Mouse (Mus musculus) midbrain, embryonic 10.5 days (tissue): ENCODE data around the gene Krt82. TPM values are rescaled to one million over a fixed set of nuclear protein-coding genes. Genes with fewer than 3 reads are reported as not detected.

ENCODE experiments used
- DNase-seq: peaks from one replicate; pipeline ENCODE4 v3.0.0-alpha.2; 2017; ENCODE audit warnings: low spot score
- H3K27ac ChIP-seq: fragments of 300-500 bp; sonication (generic); replicated peaks from 2 replicates; pipeline ENCODE4 v1.5.1; 2016; ENCODE audit warnings: mild to moderate bottlenecking
- H3K27me3 ChIP-seq: fragments of 300-500 bp; sonication (generic); 2 replicates; pipeline ENCODE4 v1.6.1; 2016; ENCODE audit warnings: low read depth, mild to moderate bottlenecking; ENCODE audit not compliant: poor library complexity, severe bottlenecking
- H3K36me3 ChIP-seq: fragments of 300-500 bp; sonication (generic); 2 replicates; pipeline ENCODE4 v1.6.1; 2016; ENCODE audit warnings: mild to moderate bottlenecking, moderate library complexity
- H3K4me1 ChIP-seq: fragments of 300-500 bp; sonication (generic); 2 replicates; pipeline ENCODE4 v1.6.1; 2016
- H3K4me3 ChIP-seq: fragments of 300-500 bp; sonication (generic); 2 replicates; pipeline ENCODE4 v1.5.1; 2016; ENCODE audit warnings: mild to moderate bottlenecking, moderate library complexity
- H3K9me3 ChIP-seq: fragments of 300-500 bp; sonication (generic); replicated peaks from 2 replicates; pipeline ENCODE4 v1.6.1; 2016; ENCODE audit warnings: mild to moderate bottlenecking
- WGBS: fragments of 180-500 bp; shearing (Covaris S2); methylation state at CpG from one replicate; pipeline ENCODE4 v1.1.7; 2016; 5-methylcytosine and 5-hydroxymethylcytosine counted together
- polyA plus RNA-seq: library from polyadenylated mRNA; unstranded; fragments of >200 nt; fragmentation: Nextera tagmentation; extraction: Ambion mirVana; gene quantifications from 2 replicates; pipeline ENCODE4 v1.2.1, GENCODE M21; 2016

Krt82 gene
- not detected in 2 replicates for polyA plus RNA-seq

GRCm38 (mm10) chr15:101550567-101550966 is at the start of gene Krt82:
TSS of gene Krt82 (minus strand) at chr15:101550667.
- no peak within 1 kb of the TSS for H3K4me3 ChIP-seq
- no peaks in the 10 kb centered on the region for H3K36me3 ChIP-seq
- DNase-seq: no peak
- 81% methylated on average over 7 of the region's 7 CpGs for WGBS
- H3K9me3 ChIP-seq: no peaks in the 10 kb centered on the region
- H3K4me1 ChIP-seq: peaks cover 16% of the 10 kb centered on the region
- peaks cover 40% of the 10 kb centered on the region for H3K27me3 ChIP-seq
- H3K27ac ChIP-seq: no peak within 1 kb of the TSS

GRCm38 (mm10) chr15:101599123-101599522 is 48.7 kb upstream of the Krt82 start:
- H3K27me3 ChIP-seq: no peaks in the 10 kb centered on the region
- H3K36me3 ChIP-seq: no peaks in the 10 kb centered on the region
- no peak for DNase-seq
- H3K4me3 ChIP-seq: no peak overlapping the region
- no peak overlapping the region for H3K27ac ChIP-seq
- WGBS: 78% methylated on average over 6 of the region's 6 CpGs
- no peaks in the 10 kb centered on the region for H3K9me3 ChIP-seq
- H3K4me1 ChIP-seq: no peaks in the 10 kb centered on the region

DNA sequence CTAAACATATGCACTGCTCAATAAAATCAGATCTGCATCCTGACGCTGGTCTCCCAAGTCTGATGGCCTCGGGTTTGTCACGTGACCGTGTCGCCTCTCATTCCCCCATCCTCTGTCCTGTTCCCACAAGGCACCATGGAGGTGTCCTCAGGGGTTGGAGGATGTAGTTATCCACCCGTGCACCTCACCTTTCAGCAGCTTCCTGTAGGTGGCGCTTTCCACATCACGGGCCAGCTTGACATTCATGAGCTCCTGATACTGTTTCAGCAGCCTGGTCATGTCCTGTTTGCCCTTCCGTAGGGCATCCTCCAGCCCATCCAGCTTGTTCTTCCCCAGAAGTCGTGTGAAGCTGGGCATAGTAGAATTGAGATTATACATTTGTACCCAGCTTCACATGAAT is 37.7 kb upstream of the Krt82 start:
- DNase-seq: no peak
- Histone ChIP-seq H3K4me1 (no peaks in the 10 kb centered on the region), H3K27me3 (no peaks in the 10 kb centered on the region), H3K36me3 (no peaks in the 10 kb centered on the region), H3K27ac (no peak overlapping the region), H3K4me3 (no peak overlapping the region), H3K9me3 (no peaks in the 10 kb centered on the region)
- 80% methylated on average over 10 of the region's 10 CpGs for WGBS

DNA sequence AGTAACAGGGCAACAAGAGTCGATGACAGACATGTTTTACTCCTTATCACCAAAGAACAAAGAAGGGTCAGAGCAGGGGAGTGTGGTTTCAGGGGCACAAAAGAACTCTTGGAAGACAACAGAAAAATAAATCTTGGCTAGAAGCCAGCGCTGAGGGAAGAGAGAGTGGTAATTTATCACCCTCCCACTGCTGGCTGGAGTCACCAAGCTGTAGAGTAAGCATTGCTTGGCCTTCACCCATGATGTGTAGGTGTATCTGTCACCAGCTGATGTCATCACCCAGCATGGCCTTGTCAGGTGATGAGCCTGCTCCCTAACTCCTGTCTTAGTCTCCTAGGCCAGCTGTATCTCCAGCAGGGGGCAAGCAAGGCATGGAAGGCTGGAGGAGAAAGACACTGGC is 34.0 kb upstream of the Krt82 start:
- 62% methylated on average over 2 of the region's 2 CpGs for whole genome bisulfite sequencing
- no peaks in the 10 kb centered on the region for H3K9me3 ChIP-seq
- H3K27ac ChIP-seq: no peak overlapping the region
- H3K36me3 ChIP-seq: no peaks in the 10 kb centered on the region
- H3K4me1 ChIP-seq: no peaks in the 10 kb centered on the region
- no peaks in the 10 kb centered on the region for H3K27me3 ChIP-seq
- DNase-seq: no peak
- H3K4me3 ChIP-seq: no peak overlapping the region

DNA sequence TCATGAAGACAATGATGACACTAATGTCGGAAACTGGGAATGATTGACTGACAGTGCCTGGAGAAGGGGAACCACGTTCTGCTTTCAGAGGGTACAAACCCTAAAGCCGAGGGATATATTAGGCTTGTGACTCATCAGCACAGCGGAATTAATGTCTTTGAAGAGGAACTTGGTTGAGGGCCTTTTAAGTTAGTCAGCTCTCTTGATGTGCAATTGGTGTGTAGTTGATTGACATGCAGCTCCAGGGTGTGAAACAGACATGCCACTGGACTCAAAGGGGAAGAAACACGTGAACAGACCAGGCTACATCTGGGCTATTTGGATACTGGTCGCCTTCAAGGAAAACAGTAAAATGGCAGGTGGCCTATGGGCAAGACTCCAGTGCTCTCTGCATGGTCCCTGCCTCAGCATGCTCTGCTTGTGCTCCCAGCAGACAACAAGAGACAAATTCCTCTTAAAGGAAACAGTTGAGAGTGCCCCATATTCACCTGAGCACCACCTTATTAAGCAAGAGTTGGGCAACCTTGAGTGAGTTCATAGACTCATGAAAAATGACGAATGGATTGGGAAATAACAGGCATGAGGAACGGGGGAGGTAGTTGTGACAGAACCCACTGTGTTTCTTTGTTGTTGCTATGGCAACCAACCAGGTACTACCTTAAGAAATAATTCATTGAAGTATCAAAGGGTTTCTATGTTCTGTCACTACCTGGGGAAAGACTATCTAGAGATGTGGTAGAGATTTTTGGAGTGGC is 32.9 kb upstream of the Krt82 start:
- Histone ChIP-seq H3K36me3 (no peaks in the 10 kb centered on the region), H3K27ac (no peak overlapping the region), H3K9me3 (no peaks in the 10 kb centered on the region), H3K4me3 (no peak overlapping the region), H3K27me3 (no peaks in the 10 kb centered on the region), H3K4me1 (no peaks in the 10 kb centered on the region)
- WGBS: 83% methylated on average over 8 of the region's 8 CpGs
- DNase-seq: no peak

DNA sequence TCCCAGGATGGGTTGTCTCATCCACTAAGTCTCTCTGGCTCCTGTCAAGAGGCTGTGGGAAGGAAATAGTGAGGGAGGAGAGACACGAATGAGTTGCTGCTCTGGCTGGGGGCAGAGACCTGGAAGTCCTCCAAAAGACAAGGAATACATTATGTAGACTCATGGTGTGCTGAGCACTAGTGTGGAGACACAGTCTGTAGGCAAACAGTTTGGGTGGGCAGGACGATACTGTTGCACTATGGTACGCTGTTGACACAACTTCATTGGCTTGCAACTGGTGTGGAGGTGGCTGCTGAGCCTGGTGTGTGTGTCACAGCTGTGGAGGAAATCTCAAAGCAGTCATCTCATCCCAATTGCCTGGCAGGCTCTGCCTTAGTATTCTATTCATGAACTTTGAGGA is 31.2 kb upstream of the Krt82 start:
- H3K27ac ChIP-seq: no peak overlapping the region
- 88% methylated on average over 3 of the region's 3 CpGs for WGBS
- no peak overlapping the region for H3K4me3 ChIP-seq
- H3K4me1 ChIP-seq: no peaks in the 10 kb centered on the region
- no peak for DNase-seq
- no peaks in the 10 kb centered on the region for H3K9me3 ChIP-seq
- H3K27me3 ChIP-seq: no peaks in the 10 kb centered on the region
- no peaks in the 10 kb centered on the region for H3K36me3 ChIP-seq

- no peaks in the 10 kb centered on the region for H3K4me1 ChIP-seq
- no peak overlapping the region for H3K4me3 ChIP-seq
- WGBS: 90% methylated on average over 5 of the region's 5 CpGs
- H3K9me3 ChIP-seq: no peaks in the 10 kb centered on the region
- H3K27me3 ChIP-seq: no peaks in the 10 kb centered on the region
- H3K36me3 ChIP-seq: no peaks in the 10 kb centered on the region
- H3K27ac ChIP-seq: no peak overlapping the region
- no peak for DNase-seq
These were observed 25.0 kb upstream of the Krt82 start for GRCm38 (mm10) chr15:101575506-101575905.

- WGBS: 70% methylated on average over 15 of the region's 15 CpGs
These were observed 23.4 kb upstream of the Krt82 start, which contains the start of gene Krt75 for GRCm38 (mm10) chr15:101573796-101574345. TSS of gene Krt75 (minus strand) at chr15:101573904.

GRCm38 (mm10) chr15:101567780-101568179 is 17.3 kb upstream of the Krt82 start:
- Histone ChIP-seq H3K27ac (no peak overlapping the region), H3K4me3 (no peak overlapping the region), H3K27me3 (0 out of 2 replicates have a peak, but pooled peaks cover 3% of the 10 kb centered on the region), H3K4me1 (peaks cover 6% of the 10 kb centered on the region; the same call in 1 of the 2 replicates), H3K36me3 (no peaks in the 10 kb centered on the region), H3K9me3 (no peaks in the 10 kb centered on the region)
- 51% methylated on average over 7 of the region's 7 CpGs for WGBS
- no peak for DNase-seq

More at GRCm38 (mm10) chr15:101573796-101574345, 23.4 kb upstream of the Krt82 start, which contains the start of gene Krt75:
- Histone ChIP-seq H3K4me1 (no peaks in the 10 kb centered on the region), H3K36me3 (no peaks in the 10 kb centered on the region), H3K9me3 (no peaks in the 10 kb centered on the region), H3K4me3 (no peak within 1 kb of the TSS), H3K27me3 (no peaks in the 10 kb centered on the region), H3K27ac (peak within 1 kb of the TSS; percentile 9; the same call in 1 of the 2 replicates)
- no peak for DNase-seq

DNA sequence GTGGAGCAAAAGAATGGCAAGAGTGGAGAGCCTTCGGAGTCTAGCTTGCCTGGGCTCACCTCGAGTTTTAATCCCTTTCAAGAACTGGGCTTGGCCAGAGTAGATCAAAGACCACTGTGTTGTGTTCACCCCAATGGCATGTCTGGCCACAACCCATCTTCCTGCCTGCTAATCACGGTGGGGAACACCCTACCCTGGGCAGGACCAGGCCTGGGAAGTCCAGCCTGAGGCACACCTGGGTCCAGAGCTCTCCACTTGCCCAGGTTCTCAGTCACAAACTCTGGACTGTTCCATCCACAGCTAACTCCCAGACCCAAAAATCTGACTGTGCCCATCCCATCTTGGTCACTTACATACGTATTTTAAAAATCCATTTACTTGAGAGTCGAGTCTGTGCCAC is 12.4 kb upstream of the Krt82 start, which contains the start of gene Krt90:
Krt90 (minus strand) TSS at position 101 of the 400 bp plus-strand sequence.
- H3K27me3 ChIP-seq: peaks cover 17% of the 10 kb centered on the region
- H3K36me3 ChIP-seq: no peaks in the 10 kb centered on the region
- H3K4me3 ChIP-seq: no peak within 1 kb of the TSS
- peaks cover 17% of the 10 kb centered on the region for H3K4me1 ChIP-seq
- WGBS: 67% methylated on average over 5 of the region's 5 CpGs
- no peak for DNase-seq
- H3K27ac ChIP-seq: no peak within 1 kb of the TSS
- H3K9me3 ChIP-seq: no peaks in the 10 kb centered on the region

DNA sequence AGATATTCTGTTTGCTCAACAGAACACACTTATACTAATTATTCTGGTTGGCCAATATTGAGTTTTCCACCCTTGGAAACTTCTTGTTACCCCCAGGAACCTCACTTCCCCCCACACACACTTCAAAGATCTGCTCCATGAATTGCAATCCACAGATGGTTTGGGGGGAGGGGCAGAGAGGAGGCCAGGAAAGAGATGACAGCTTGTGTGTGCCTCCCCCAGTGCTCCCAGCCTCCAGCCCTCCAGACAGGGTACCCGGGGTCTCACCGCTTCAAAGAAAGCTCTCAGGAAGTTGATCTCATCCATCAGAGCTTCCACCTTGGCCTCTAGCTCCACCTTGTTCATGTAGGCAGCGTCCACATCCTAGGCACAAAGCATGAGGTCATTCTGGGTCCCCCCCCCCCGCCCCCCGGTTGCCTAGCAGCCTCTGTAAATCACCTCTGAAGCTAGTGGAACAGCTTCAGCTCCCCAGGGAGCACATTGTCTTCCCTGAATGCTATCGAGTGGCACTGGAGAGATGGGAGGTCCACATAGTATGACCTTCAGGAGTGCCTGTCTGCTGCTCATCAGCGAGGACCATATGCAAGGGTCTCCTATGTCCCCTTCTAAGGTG is 7.7 kb upstream of the Krt82 start:
- peaks cover 28% of the 10 kb centered on the region for H3K4me1 ChIP-seq
- peak overlapping the region; percentile 11; the same call in 1 of the 2 replicates for H3K4me3 ChIP-seq
- peaks cover 44% of the 10 kb centered on the region for H3K27me3 ChIP-seq
- no peaks in the 10 kb centered on the region for H3K36me3 ChIP-seq
- H3K9me3 ChIP-seq: no peaks in the 10 kb centered on the region
- WGBS: 11% methylated on average over 7 of the region's 7 CpGs
- peak; percentile 56 for DNase-seq
- peak overlapping the region; percentile 61 for H3K27ac ChIP-seq

DNA sequence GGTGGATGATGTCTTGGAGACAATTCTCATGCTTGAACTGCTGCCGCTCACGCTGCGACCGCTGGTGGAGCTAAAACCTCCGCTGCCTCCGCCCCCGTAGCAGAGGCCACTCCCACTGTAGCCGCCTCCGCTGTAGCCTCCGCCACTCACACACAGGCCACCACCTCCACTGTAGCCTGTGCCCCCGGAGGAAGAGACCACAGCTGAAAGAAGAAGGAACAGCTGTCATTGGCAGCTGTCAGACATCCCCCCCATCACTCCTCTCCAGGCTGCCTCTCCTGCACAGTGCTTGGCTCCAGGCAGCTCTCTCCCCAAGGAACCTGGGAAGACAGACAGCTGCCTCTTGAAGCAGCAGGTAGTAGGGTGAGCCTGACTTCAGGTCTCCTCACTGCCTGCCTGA is 2.7 kb upstream of the Krt82 start:
- H3K4me3 ChIP-seq: peak overlapping the region; percentile 39
- peak; percentile 51 for DNase-seq
- no peak overlapping the region for H3K27ac ChIP-seq
- H3K9me3 ChIP-seq: no peaks in the 10 kb centered on the region
- H3K36me3 ChIP-seq: no peaks in the 10 kb centered on the region
- H3K27me3 ChIP-seq: peaks cover 49% of the 10 kb centered on the region
- 2% methylated on average over 11 of the region's 11 CpGs for WGBS
- H3K4me1 ChIP-seq: peaks cover 27% of the 10 kb centered on the region

- H3K9me3 ChIP-seq: no peaks in the 10 kb centered on the region
- no peak overlapping the region for H3K27ac ChIP-seq
- no peak for DNase-seq
- H3K4me3 ChIP-seq: no peak overlapping the region
- WGBS: 80% methylated on average over 8 of the region's 8 CpGs
- peaks cover 49% of the 10 kb centered on the region for H3K27me3 ChIP-seq
- peaks cover 17% of the 10 kb centered on the region for H3K4me1 ChIP-seq
- H3K36me3 ChIP-seq: no peaks in the 10 kb centered on the region
These were observed 1.7 kb upstream of the Krt82 start for GRCm38 (mm10) chr15:101552188-101552587.
